Mouse (Mus musculus) embryonic fibroblast, embryonic 13.5 days (primary cell): Measurements from ENCODE around the gene Meltf. TPM values are rescaled to one million over a fixed set of nuclear protein-coding genes. Genes with fewer than 3 reads are reported as not detected.
A peak's percentile ranks its signal among the peaks of the same experiment; 100 is the strongest.
"Not testable (repeated sequence)": the region's sequence is repeated elsewhere in the genome, so short reads cannot be mapped to it uniquely, and the experiment has no call there.

ENCODE experiments used
- H3K27ac ChIP-seq: 2 replicates; pipeline ENCODE4 v1.5.1; 2012; ENCODE audit warnings: low read length, control low read depth, inconsistent platforms; ENCODE audit not compliant: insufficient read depth
- H3K4me1 ChIP-seq: 2 replicates; pipeline ENCODE4 v1.6.1; 2011; ENCODE audit warnings: low read length; ENCODE audit not compliant: control insufficient read depth, insufficient read depth
- H3K4me3 ChIP-seq: 2 replicates; pipeline ENCODE4 v1.5.1; 2011; ENCODE audit warnings: mild to moderate bottlenecking, control low read depth, low read length; ENCODE audit not compliant: insufficient read depth
- CTCF ChIP-seq: IDR thresholded peaks from 2 replicates; pipeline ENCODE4 v1.5.1; 2011; ENCODE audit warnings: mild to moderate bottlenecking, control low read depth, low read length, moderate library complexity, borderline replicate concordance; ENCODE audit not compliant: insufficient read depth
- POLR2A ChIP-seq: IDR thresholded peaks from 2 replicates; pipeline ENCODE4 v1.6.1; 2011; ENCODE audit warnings: low read depth, mild to moderate bottlenecking, control low read depth, low read length, moderate library complexity
- polyA plus RNA-seq: library from polyadenylated mRNA; stranded (reverse); fragments of >200 nt; gene quantifications from 2 replicates; pipeline ENCODE4 v1.2.4, GENCODE M21; 2011; ENCODE audit warnings: low read depth; ENCODE audit not compliant: missing spikeins, insufficient read length

The Meltf gene
- polyA plus RNA-seq, 1 experiment: not detected

GRCm38 (mm10) chr16:31945372-31945771 is 66.8 kb downstream of the Meltf start:
- TF ChIP-seq CTCF: no peak
- no peak for TF ChIP-seq POLR2A
- no peak overlapping the region for H3K27ac ChIP-seq
- no peak overlapping the region for H3K4me3 ChIP-seq
- 0 out of 2 replicates have a peak, but pooled peaks cover 3% of the 10 kb centered on the region for H3K4me1 ChIP-seq

GRCm38 (mm10) chr16:31945986-31946385 is 67.4 kb downstream of the Meltf start:
- not testable (repeated sequence) for H3K4me1 ChIP-seq, H3K27ac ChIP-seq, H3K4me3 ChIP-seq

GRCm38 (mm10) chr16:31947333-31947732 is 68.7 kb downstream of the Meltf start:
- TF ChIP-seq POLR2A (no peak), CTCF (no peak)
- H3K4me1 ChIP-seq: 0 out of 2 replicates have a peak, but pooled peaks cover 3% of the 10 kb centered on the region
- no peak overlapping the region for H3K27ac ChIP-seq
- H3K4me3 ChIP-seq: peak overlapping the region; percentile 75

- H3K4me3 ChIP-seq: peak overlapping the region; percentile 75
- TF ChIP-seq CTCF (no peak), POLR2A (no peak)
- 0 out of 2 replicates have a peak, but pooled peaks cover 3% of the 10 kb centered on the region for H3K4me1 ChIP-seq
- peak overlapping the region; percentile 19; the same call in 1 of the 2 replicates for H3K27ac ChIP-seq
Measured at GRCm38 (mm10) chr16:31947901-31948316, 69.3 kb downstream of the Meltf start.

- Histone ChIP-seq H3K27ac (peak within 1 kb of the TSS; percentile 19; the same call in 1 of the 2 replicates), H3K4me1 (0 out of 2 replicates have a peak, but pooled peaks cover 3% of the 10 kb centered on the region), H3K4me3 (peak within 1 kb of the TSS; percentile 75)
- TF ChIP-seq CTCF: no peak
- peak; percentile 83 for TF ChIP-seq POLR2A
Measured at GRCm38 (mm10) chr16:31948345-31948774, 69.8 kb downstream of the Meltf start, which contains the start of the genes 0610012G03Rik and Ncbp2. 0610012G03Rik (minus strand) TSS chr16:31948494. Ncbp2 (plus strand) TSS chr16:31948513.

Other genes starting within 250 kb of the Meltf start
- gene Dlg1, start 215.4 kb upstream of the Meltf start, polyA plus RNA-seq: 127 and 144 TPM in 2 replicates
- not detected in 2 replicates for gene Pigz, start 55.0 kb downstream of the Meltf start, polyA plus RNA-seq
- 16.8 and 19.0 TPM in 2 replicates for gene 0610012G03Rik, start 69.7 kb downstream of the Meltf start, polyA plus RNA-seq
- gene Ncbp2, start 69.7 kb downstream of the Meltf start, polyA plus RNA-seq: 73.8 and 91.5 TPM in 2 replicates
- 54.9 and 72.1 TPM in 2 replicates for gene Senp5, start 124.5 kb downstream of the Meltf start, polyA plus RNA-seq
- gene Pak2, start 200.5 kb downstream of the Meltf start, polyA plus RNA-seq: 61.3 and 61.4 TPM in 2 replicates
- gene Pigx, start 220.9 kb downstream of the Meltf start, polyA plus RNA-seq: 53.3 and 54.0 TPM in 2 replicates
- gene Cep19, start 221.0 kb downstream of the Meltf start, polyA plus RNA-seq: 9.2 and 10.9 TPM in 2 replicates